Mouse (Mus musculus): ENCODE measurements around the gene Tdrkh. TPM values are rescaled to one million over a fixed set of nuclear protein-coding genes. Genes with fewer than 3 reads are reported as not detected.

The Tdrkh gene
- total and polyA plus RNA-seq, 3 experiments: not detected

DNA sequence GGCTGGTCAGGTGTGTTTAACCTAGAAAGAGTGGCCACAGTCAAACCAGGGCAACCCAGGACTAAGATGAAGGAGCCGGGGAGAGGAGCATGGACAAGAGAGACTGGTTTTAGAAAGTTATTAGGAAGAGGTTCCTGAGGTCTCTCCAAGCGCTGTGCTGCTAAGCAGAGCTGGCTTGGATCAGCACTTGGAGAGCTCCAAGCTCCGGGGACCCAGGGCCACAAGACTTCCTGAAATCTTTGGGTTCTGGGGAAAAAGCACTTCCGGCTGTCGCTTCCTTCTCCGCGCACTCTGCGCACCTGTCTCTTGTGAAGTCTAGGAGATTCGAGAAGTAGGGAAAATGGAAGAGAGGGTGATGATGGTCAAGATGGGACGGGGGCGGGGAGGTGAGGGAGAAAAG lies 66.5 kb downstream of the Tdrkh start:
- dilution Hi-C loops (cut with MboI; ENCODE audit: extremely low pct_ligation_motif_present, extremely low pct_unique_long_range_greater_than_20kb, low sequenced_read_pairs): no loop called here

GRCm38 (mm10) chr3:94480291-94480884 lies 67.3 kb downstream of the Tdrkh start, which contains the start of gene Riiad1:
TSS of gene Riiad1 (minus strand) at chr3:94480341.
- in situ Hi-C loops (cut with MboI; ENCODE audit: low pct_ligation_motif_present, low pct_unique_long_range_greater_than_20kb, low sequenced_read_pairs): no loop called here
- no peak for DNase-seq (ENCODE audit: extremely low read depth)
- H3K4me2 ChIP-seq (ENCODE audit: insufficient read depth, low read depth, poor library complexity, severe bottlenecking): no peak within 1 kb of the TSS

More for the DNA sequence above, 66.5 kb downstream of the Tdrkh start:
- H3K4me1 ChIP-seq (ENCODE audit: control insufficient read depth in 1 of 2, insufficient read depth in 2 of 2): peaks cover 0 to 26% of the 10 kb centered on the region in 2 experiments
- no peak overlapping the region for H3K27ac ChIP-seq (ENCODE audit: insufficient read depth, low read depth)
- H3K4me2 ChIP-seq (ENCODE audit: insufficient read depth, low read depth, poor library complexity, severe bottlenecking): no peak overlapping the region
- in situ Hi-C loops (cut with MboI; ENCODE audit: low pct_ligation_motif_present, low pct_unique_long_range_greater_than_20kb, low sequenced_read_pairs): no loop called here
- no peak for TF ChIP-seq ZKSCAN1 (IDR thresholded peaks at IDR 0.05; ENCODE audit: borderline replicate concordance, low read depth, low read length)
- H3K27me3 ChIP-seq (replicated peaks): no peaks in the 10 kb centered on the region
- H3K79me2 ChIP-seq (replicated peaks; ENCODE audit: control insufficient read depth, extremely low read depth, insufficient read depth, poor library complexity, severe bottlenecking): no peaks in the 10 kb centered on the region
- no peak overlapping the region for H3K4me3 ChIP-seq (replicated peaks in 1 of 3; ENCODE audit: low read depth in 2 of 3, low read length in 2 of 3, poor library complexity in 1 of 3)
- H3K9ac ChIP-seq (ENCODE audit: insufficient read depth, low read depth): no peak overlapping the region
- DNase-seq (ENCODE audit: extremely low read depth): no peak
- no peaks in the 10 kb centered on the region for H3K9me3 ChIP-seq (replicated peaks; ENCODE audit: low read length)
- H3K36me3 ChIP-seq (replicated peaks in 1 of 2; ENCODE audit: control insufficient read depth in 1 of 2, insufficient read depth in 1 of 2, low read length in 1 of 2): peaks cover 0 to 4% of the 10 kb centered on the region in 2 experiments

GRCm38 (mm10) chr3:94481429-94481828 lies 68.4 kb downstream of the Tdrkh start:
- in situ Hi-C loops (cut with MboI; ENCODE audit: low pct_ligation_motif_present, low pct_unique_long_range_greater_than_20kb, low sequenced_read_pairs) (no loop called here), dilution Hi-C loops (cut with MboI; ENCODE audit: extremely low pct_ligation_motif_present, extremely low pct_unique_long_range_greater_than_20kb, low sequenced_read_pairs) (no loop called here)
- no peaks in the 10 kb centered on the region for H3K9me3 ChIP-seq (replicated peaks; ENCODE audit: low read length)
- H3K4me3 ChIP-seq (replicated peaks in 1 of 3; ENCODE audit: low read depth in 2 of 3, low read length in 2 of 3, poor library complexity in 1 of 3): no peak overlapping the region
- no peaks in the 10 kb centered on the region for H3K79me2 ChIP-seq (replicated peaks; ENCODE audit: control insufficient read depth, extremely low read depth, insufficient read depth, poor library complexity, severe bottlenecking)
- no peak for DNase-seq (ENCODE audit: extremely low read depth)
- TF ChIP-seq RAD21 (IDR thresholded peaks at IDR 0.05; ENCODE audit: low read depth, low read length): no peak
- no peak for TF ChIP-seq MAX (IDR thresholded peaks at IDR 0.05; ENCODE audit: low read length)
- TF ChIP-seq E2F4 (IDR thresholded peaks at IDR 0.05; ENCODE audit: insufficient replicate concordance, low read depth, low read length): no peak
- no peak for TF ChIP-seq ETS1 (conservative IDR thresholded peaks at IDR 0.05; ENCODE audit: low read depth, low read length)
- no peak for TF ChIP-seq MXI1 (IDR thresholded peaks at IDR 0.05; ENCODE audit: low read depth, low read length)
- no peak for TF ChIP-seq SIN3A (IDR thresholded peaks at IDR 0.05; ENCODE audit: low read length)
- TF ChIP-seq MYC (IDR thresholded peaks at IDR 0.05; ENCODE audit: low read depth, low read length): no peak
- TF ChIP-seq TCF12 (IDR thresholded peaks at IDR 0.05; ENCODE audit: low read depth, low read length): no peak
- TF ChIP-seq POLR2A (IDR thresholded peaks at IDR 0.05; ENCODE audit: low read depth, low read length): no peak
- no peak for TF ChIP-seq MEF2A (IDR thresholded peaks at IDR 0.05; ENCODE audit: borderline replicate concordance, low read depth, low read length)
- TF ChIP-seq CHD1 (IDR thresholded peaks at IDR 0.05; ENCODE audit: low read depth, low read length): no peak
- TF ChIP-seq GABPA (IDR thresholded peaks at IDR 0.05; ENCODE audit: insufficient replicate concordance, low read depth, low read length): no peak
- TF ChIP-seq RCOR1 (conservative IDR thresholded peaks at IDR 0.05; ENCODE audit: low read depth, low read length): no peak
- no peak for TF ChIP-seq JUND (conservative IDR thresholded peaks at IDR 0.05; ENCODE audit: low read depth, low read length)
- no peak for TF ChIP-seq ZC3H11A (IDR thresholded peaks at IDR 0.05; ENCODE audit: low read depth, low read length)
- TF ChIP-seq ZMIZ1 (IDR thresholded peaks at IDR 0.05; ENCODE audit: low read depth, low read length): no peak
- no peak for TF ChIP-seq SMC3 (IDR thresholded peaks at IDR 0.05; ENCODE audit: low read depth, low read length)
- TF ChIP-seq ZKSCAN1 (IDR thresholded peaks at IDR 0.05; ENCODE audit: borderline replicate concordance, low read depth, low read length): no peak
- no peak for TF ChIP-seq ZNF384 (IDR thresholded peaks at IDR 0.05; ENCODE audit: low read depth, low read length)
- no peak overlapping the region for H3K4me2 ChIP-seq (ENCODE audit: insufficient read depth, low read depth, poor library complexity, severe bottlenecking)
- no peak overlapping the region for H3K27ac ChIP-seq (ENCODE audit: insufficient read depth, low read depth)
- H3K27me3 ChIP-seq (replicated peaks): no peaks in the 10 kb centered on the region
- no peak overlapping the region for H3K9ac ChIP-seq (ENCODE audit: insufficient read depth, low read depth)
- H3K36me3 ChIP-seq (replicated peaks in 1 of 2; ENCODE audit: control insufficient read depth in 1 of 2, insufficient read depth in 1 of 2, low read length in 1 of 2): peaks cover 0 to 4% of the 10 kb centered on the region in 2 experiments
- peaks cover 0 to 27% of the 10 kb centered on the region in 2 experiments for H3K4me1 ChIP-seq (ENCODE audit: control insufficient read depth in 1 of 2, insufficient read depth in 2 of 2)

More at GRCm38 (mm10) chr3:94480291-94480884, 67.3 kb downstream of the Tdrkh start, which contains the start of gene Riiad1:
- no peak within 1 kb of the TSS for H3K27ac ChIP-seq (ENCODE audit: insufficient read depth, low read depth)
- H3K9ac ChIP-seq (ENCODE audit: insufficient read depth, low read depth): no peak within 1 kb of the TSS
- H3K4me3 ChIP-seq (replicated peaks in 1 of 3; ENCODE audit: low read depth in 2 of 3, low read length in 2 of 3, poor library complexity in 1 of 3): no peak within 1 kb of the TSS
- no peaks in the 10 kb centered on the region for H3K79me2 ChIP-seq (replicated peaks; ENCODE audit: control insufficient read depth, extremely low read depth, insufficient read depth, poor library complexity, severe bottlenecking)
- dilution Hi-C loops (cut with MboI; ENCODE audit: extremely low pct_ligation_motif_present, extremely low pct_unique_long_range_greater_than_20kb, low sequenced_read_pairs): no loop called here
- TF ChIP-seq USF1 (IDR thresholded peaks at IDR 0.05; ENCODE audit: low read depth, low read length) (no peak), IRF4 (IDR thresholded peaks at IDR 0.05; ENCODE audit: low read depth, low read length) (no peak), MAZ (IDR thresholded peaks at IDR 0.05; ENCODE audit: low read depth, low read length) (no peak), ZMIZ1 (IDR thresholded peaks at IDR 0.05; ENCODE audit: low read depth, low read length) (no peak), MXI1 (IDR thresholded peaks at IDR 0.05; ENCODE audit: low read depth, low read length) (no peak), UBTF (IDR thresholded peaks at IDR 0.05; ENCODE audit: low read depth, low read length) (no peak), HCFC1 (IDR thresholded peaks at IDR 0.05; ENCODE audit: low read depth, low read length) (no peak), USF2 (conservative IDR thresholded peaks at IDR 0.05; ENCODE audit: low read depth, low read length) (no peak), E2F4 (IDR thresholded peaks at IDR 0.05; ENCODE audit: insufficient replicate concordance, low read depth, low read length) (no peak), MAX (IDR thresholded peaks at IDR 0.05; ENCODE audit: low read length) (no peak), MYC (IDR thresholded peaks at IDR 0.05; ENCODE audit: low read depth, low read length) (no peak), NELFE (IDR thresholded peaks at IDR 0.05; ENCODE audit: low read depth, low read length) (no peak), NRF1 (IDR thresholded peaks at IDR 0.05; ENCODE audit: low read depth, low read length) (no peak), ZC3H11A (IDR thresholded peaks at IDR 0.05; ENCODE audit: low read depth, low read length) (no peak), JUN (IDR thresholded peaks at IDR 0.05; ENCODE audit: insufficient read depth, low read depth, low read length) (no peak), JUND (conservative IDR thresholded peaks at IDR 0.05; ENCODE audit: low read depth, low read length) (no peak), SIN3A (IDR thresholded peaks at IDR 0.05; ENCODE audit: low read length) (no peak)
- H3K9me3 ChIP-seq (replicated peaks; ENCODE audit: low read length): no peaks in the 10 kb centered on the region
- H3K36me3 ChIP-seq (replicated peaks in 1 of 2; ENCODE audit: control insufficient read depth in 1 of 2, insufficient read depth in 1 of 2, low read length in 1 of 2): peaks cover 0 to 4% of the 10 kb centered on the region in 2 experiments
- no peaks in the 10 kb centered on the region for H3K27me3 ChIP-seq (replicated peaks)
- peaks cover 0 to 26% of the 10 kb centered on the region in 2 experiments for H3K4me1 ChIP-seq (ENCODE audit: control insufficient read depth in 1 of 2, insufficient read depth in 2 of 2)
